Mouse (Mus musculus): ENCODE results near the gene Slc22a3. TPM values are rescaled to one million over a fixed set of nuclear protein-coding genes. Genes with fewer than 3 reads are reported as not detected.

The Slc22a3 gene
- polyA plus RNA-seq (2016; fragmentation: Nextera tagmentation; extraction: Ambion mirVana): 0.04 TPM in 1 of 2 replicates, not detected in the other

DNA sequence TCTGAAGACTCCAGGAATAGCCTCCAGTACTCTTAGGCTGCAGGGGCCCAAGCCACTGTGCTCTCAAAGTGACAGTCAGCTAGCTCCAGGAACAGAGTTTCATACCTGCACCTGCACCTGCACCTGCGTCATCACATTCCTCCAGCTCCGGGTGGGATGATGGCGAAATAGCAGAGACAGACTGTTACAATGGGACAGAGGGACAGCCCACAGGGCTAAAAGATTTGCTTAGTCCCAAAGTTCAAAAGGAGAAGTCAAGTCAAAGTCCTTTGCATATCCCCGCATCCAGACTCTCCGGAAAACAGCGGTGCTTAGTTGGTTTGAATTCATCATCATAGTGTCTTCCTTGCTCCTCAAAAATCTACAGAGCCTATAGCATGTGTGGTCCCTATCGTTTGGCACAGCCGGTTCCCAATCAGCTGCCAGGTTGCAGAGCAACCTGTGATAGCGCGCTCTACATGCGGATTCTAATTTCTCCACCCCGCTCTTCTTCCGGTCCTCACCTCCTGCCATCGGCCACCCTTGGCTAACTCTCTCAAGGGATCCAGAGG, at the start of gene Slc22a3:
Gene Slc22a3, minus strand, starts transcription at position 51 of the 551 bp plus-strand sequence.
- H3K27ac ChIP-seq: no peak within 1 kb of the TSS
- 15% methylated on average over 14 of the region's 14 CpGs for WGBS

DNA sequence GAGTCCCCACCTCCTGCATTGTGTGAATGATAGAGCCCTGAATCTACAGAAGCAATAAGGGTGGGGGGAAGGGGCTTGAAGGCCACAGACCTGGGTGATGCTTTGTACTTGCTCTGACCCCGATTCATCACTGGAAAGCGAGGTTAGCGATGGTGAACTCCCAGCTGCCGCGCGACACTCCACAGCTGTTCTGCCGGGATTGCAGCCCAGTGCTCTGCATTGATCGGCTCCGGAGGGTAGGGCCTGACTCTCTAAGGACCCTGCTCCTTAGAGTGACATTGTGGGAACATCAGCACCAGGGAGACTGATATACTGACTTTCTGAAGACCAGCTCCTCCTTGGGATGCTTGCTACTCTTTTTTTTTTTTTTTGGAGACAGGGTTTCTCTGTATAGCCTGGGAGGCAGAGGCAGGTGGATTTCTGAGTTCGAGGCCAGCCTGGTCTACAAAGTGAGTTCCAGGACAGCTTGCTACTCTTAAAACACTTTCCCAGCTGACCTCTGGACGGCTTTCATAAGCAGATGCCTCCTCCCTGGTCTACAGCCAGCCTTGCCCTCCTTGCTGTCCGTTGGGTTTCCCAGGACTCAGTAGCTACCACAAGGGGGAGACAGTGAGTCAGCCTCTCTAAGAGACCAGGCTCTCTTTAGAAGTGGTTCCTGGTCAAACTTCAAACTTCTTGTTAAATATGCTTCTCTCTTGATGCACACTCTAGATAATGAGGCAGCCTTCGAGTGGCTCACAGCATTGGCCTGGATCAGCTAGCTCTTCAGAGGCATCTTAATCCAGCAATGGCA, 27.0 kb upstream of the Slc22a3 start:
- Histone ChIP-seq H3K9me3 (replicated peaks) (no peaks in the 10 kb centered on the region), H3K27ac (no peak overlapping the region), H3K36me3 (no peaks in the 10 kb centered on the region), H3K4me1 (peaks cover 10% of the 10 kb centered on the region), H3K4me3 (no peak overlapping the region), H3K27me3 (ENCODE audit: low read depth, poor library complexity, severe bottlenecking) (no peaks in the 10 kb centered on the region)
- 64% methylated on average over 13 of the region's 13 CpGs for WGBS
- peak; percentile 66 for DNase-seq (ENCODE audit: low spot score)

More for the DNA sequence above, at the start of gene Slc22a3:
- no peaks in the 10 kb centered on the region for H3K36me3 ChIP-seq
- no peak for DNase-seq (ENCODE audit: low spot score)
- peak within 1 kb of the TSS; percentile 52 for H3K4me3 ChIP-seq
- no peaks in the 10 kb centered on the region for H3K9me3 ChIP-seq (replicated peaks)
- peaks cover 74% of the 10 kb centered on the region for H3K27me3 ChIP-seq (ENCODE audit: low read depth, poor library complexity, severe bottlenecking)
- H3K4me1 ChIP-seq: peaks cover 12% of the 10 kb centered on the region

- peak; percentile 72 for DNase-seq (ENCODE audit: low spot score)
- peaks cover 11% of the 10 kb centered on the region for H3K4me1 ChIP-seq
- no peaks in the 10 kb centered on the region for H3K27me3 ChIP-seq (ENCODE audit: low read depth, poor library complexity, severe bottlenecking)
- H3K4me3 ChIP-seq: no peak overlapping the region
- no peak overlapping the region for H3K27ac ChIP-seq
- no peaks in the 10 kb centered on the region for H3K9me3 ChIP-seq (replicated peaks)
- H3K36me3 ChIP-seq: no peaks in the 10 kb centered on the region
- 33% methylated on average over 5 of the region's 5 CpGs for WGBS
Measured at GRCm38 (mm10) chr17:12532115-12532514, 24.6 kb upstream of the Slc22a3 start.

DNA sequence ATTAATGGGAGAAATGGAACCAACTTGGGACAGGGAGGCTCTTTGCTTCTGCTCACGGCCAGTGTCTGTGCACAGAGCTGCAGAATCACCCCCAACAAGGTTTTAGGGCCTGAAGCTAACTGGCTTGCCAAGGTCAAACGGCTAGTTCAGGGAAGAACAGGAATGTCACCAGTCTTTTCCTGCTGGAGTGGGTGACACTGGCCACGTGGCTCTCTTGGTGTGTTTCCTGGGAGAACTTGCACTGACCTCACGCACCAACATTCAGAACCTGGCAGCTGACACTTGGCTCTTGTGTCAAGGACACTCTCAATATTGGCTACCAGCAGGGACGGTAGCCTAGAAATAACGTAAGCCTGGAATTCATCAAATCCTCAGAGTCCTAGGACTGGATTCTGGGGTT, 22.6 kb upstream of the Slc22a3 start:
- Histone ChIP-seq H3K27ac (no peak overlapping the region), H3K36me3 (no peaks in the 10 kb centered on the region)
- WGBS: 42% methylated on average over 6 of the region's 6 CpGs

DNA sequence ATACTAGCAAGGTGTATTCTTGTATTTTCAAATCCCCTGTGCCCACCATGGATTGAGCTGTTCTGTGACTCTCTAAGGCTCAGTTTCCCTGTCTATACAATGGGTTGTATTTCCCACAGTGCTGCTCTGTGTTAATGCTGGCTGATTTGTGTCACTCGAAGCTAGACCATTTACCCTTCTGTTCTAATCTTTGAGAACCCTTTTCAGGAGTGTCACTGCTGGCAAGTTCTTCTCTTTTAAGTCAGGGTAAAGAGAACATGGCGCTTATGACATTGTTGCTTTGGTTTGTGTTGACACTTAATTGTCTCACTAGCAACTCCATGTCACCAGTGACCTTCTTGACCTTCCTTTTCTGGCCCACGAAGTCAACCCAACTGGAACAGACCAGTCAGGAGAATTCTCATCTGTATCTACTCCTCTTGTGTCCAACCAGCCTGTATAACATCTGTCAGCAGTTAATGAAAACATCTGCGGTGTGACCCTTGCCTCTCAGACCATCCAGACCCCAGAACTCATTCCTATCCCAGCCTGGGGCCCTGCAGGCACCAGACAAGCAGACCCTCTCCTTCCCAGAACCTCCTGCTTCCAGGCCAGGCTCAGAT, 22.0 kb upstream of the Slc22a3 start:
- 36% methylated on average over 4 of the region's 4 CpGs for WGBS
- no peak overlapping the region for H3K4me3 ChIP-seq
- no peaks in the 10 kb centered on the region for H3K9me3 ChIP-seq (replicated peaks)
- peaks cover 11% of the 10 kb centered on the region for H3K4me1 ChIP-seq
- H3K36me3 ChIP-seq: no peaks in the 10 kb centered on the region
- DNase-seq (ENCODE audit: low spot score): peak; percentile 42
- H3K27ac ChIP-seq: no peak overlapping the region
- no peaks in the 10 kb centered on the region for H3K27me3 ChIP-seq (ENCODE audit: low read depth, poor library complexity, severe bottlenecking)

More for the DNA sequence above, 22.6 kb upstream of the Slc22a3 start:
- Histone ChIP-seq H3K4me3 (no peak overlapping the region), H3K9me3 (replicated peaks) (no peaks in the 10 kb centered on the region), H3K4me1 (peaks cover 11% of the 10 kb centered on the region), H3K27me3 (ENCODE audit: low read depth, poor library complexity, severe bottlenecking) (no peaks in the 10 kb centered on the region)
- DNase-seq (ENCODE audit: low spot score): no peak

- H3K27me3 ChIP-seq (ENCODE audit: low read depth, poor library complexity, severe bottlenecking): no peaks in the 10 kb centered on the region
- WGBS: 80% methylated on average over 2 of the region's 2 CpGs
- H3K4me1 ChIP-seq: no peaks in the 10 kb centered on the region
- no peak overlapping the region for H3K27ac ChIP-seq
- DNase-seq (ENCODE audit: low spot score): no peak
- H3K36me3 ChIP-seq: no peaks in the 10 kb centered on the region
- no peaks in the 10 kb centered on the region for H3K9me3 ChIP-seq (replicated peaks)
- no peak overlapping the region for H3K4me3 ChIP-seq
Measured at GRCm38 (mm10) chr17:12519089-12519488, 11.6 kb upstream of the Slc22a3 start.

GRCm38 (mm10) chr17:12518194-12518593, 10.7 kb upstream of the Slc22a3 start:
- Histone ChIP-seq H3K9me3 (replicated peaks) (no peaks in the 10 kb centered on the region), H3K4me3 (no peak overlapping the region), H3K27me3 (ENCODE audit: low read depth, poor library complexity, severe bottlenecking) (no peaks in the 10 kb centered on the region), H3K36me3 (no peaks in the 10 kb centered on the region), H3K27ac (no peak overlapping the region), H3K4me1 (no peaks in the 10 kb centered on the region)
- DNase-seq (ENCODE audit: low spot score): no peak
- WGBS: 86% methylated on average over 6 of the region's 6 CpGs

- Histone ChIP-seq H3K4me1 (no peaks in the 10 kb centered on the region), H3K9me3 (replicated peaks) (no peaks in the 10 kb centered on the region), H3K27me3 (ENCODE audit: low read depth, poor library complexity, severe bottlenecking) (peaks cover 14% of the 10 kb centered on the region), H3K27ac (no peak overlapping the region), H3K4me3 (no peak overlapping the region), H3K36me3 (no peaks in the 10 kb centered on the region)
- 85% methylated on average over 5 of the region's 5 CpGs for WGBS
- no peak for DNase-seq (ENCODE audit: low spot score)
Measured at GRCm38 (mm10) chr17:12513997-12514396, 6.5 kb upstream of the Slc22a3 start.

DNA sequence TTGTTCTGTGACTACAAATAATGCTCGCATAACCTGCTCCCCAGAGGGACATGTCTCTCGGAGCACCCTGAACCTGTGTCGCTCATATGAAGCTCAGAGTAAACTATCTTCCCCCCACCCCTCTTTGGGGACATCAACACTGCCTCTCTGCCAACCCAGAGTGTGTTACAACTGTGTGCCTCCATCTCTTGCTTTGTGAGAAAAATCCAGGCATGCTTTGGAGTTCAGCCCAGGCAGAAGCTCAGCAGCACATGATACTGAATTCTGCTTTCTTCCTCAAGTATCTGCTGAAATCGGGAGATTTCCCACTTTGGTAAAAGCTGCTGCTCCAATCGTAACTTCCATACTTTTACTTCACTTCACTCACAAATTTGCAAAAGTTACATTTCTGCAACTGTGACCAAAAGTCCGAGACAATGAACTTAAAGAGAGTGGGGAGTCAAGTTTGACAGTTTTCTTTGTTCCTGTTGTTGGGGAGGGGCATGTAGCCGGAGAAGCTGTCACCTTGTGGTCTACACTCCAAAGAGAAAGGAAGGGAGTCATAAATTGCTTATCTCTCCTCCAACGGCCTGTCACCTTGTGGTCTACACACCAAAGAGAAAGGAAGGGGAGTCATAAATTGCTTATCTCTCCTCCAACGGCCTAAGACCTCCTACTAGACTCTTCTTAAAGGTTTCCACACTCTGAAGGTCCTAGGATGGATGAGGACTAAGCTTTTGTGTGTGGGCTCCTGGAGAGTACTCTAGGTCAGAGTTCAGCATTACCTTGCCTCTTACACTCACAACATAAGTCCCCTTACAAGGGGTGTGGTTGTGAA, 5.8 kb upstream of the Slc22a3 start:
- H3K4me1 ChIP-seq: no peaks in the 10 kb centered on the region
- H3K27me3 ChIP-seq (ENCODE audit: low read depth, poor library complexity, severe bottlenecking): peaks cover 21% of the 10 kb centered on the region
- H3K4me3 ChIP-seq: no peak overlapping the region
- DNase-seq (ENCODE audit: low spot score): no peak
- no peaks in the 10 kb centered on the region for H3K9me3 ChIP-seq (replicated peaks)
- H3K36me3 ChIP-seq: no peaks in the 10 kb centered on the region
- WGBS: 65% methylated on average over 9 of the region's 9 CpGs
- no peak overlapping the region for H3K27ac ChIP-seq

DNA sequence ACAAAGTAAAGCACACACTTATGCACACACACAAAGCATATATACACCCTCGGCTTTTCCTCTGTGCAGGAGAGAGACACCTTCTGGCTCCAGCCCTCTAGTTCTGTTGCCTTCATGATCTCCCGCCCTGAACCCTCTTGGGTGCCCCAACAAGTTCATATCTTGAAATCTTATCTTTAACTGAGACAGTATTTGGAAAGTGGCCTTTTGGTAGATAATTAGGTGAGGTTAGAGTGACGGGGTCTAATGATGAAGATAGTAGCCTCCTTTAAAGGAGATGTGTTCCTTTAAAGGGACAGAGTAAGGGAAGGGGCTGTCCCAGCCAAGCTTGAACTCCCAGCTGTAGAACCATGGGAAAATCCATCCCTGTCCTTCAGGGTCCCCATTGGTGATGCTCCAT, 3.7 kb upstream of the Slc22a3 start:
- Histone ChIP-seq H3K9me3 (replicated peaks) (no peaks in the 10 kb centered on the region), H3K4me3 (no peak overlapping the region), H3K27ac (no peak overlapping the region), H3K36me3 (no peaks in the 10 kb centered on the region), H3K4me1 (peaks cover 12% of the 10 kb centered on the region), H3K27me3 (ENCODE audit: low read depth, poor library complexity, severe bottlenecking) (peaks cover 42% of the 10 kb centered on the region)
- WGBS: 87% methylated on average over 3 of the region's 3 CpGs
- no peak for DNase-seq (ENCODE audit: low spot score)

GRCm38 (mm10) chr17:12508376-12508775, 872 bp upstream of the Slc22a3 start:
- no peak for DNase-seq (ENCODE audit: low spot score)
- no peaks in the 10 kb centered on the region for H3K9me3 ChIP-seq (replicated peaks)
- peaks cover 12% of the 10 kb centered on the region for H3K4me1 ChIP-seq
- H3K27ac ChIP-seq: no peak overlapping the region
- H3K4me3 ChIP-seq: no peak overlapping the region
- H3K36me3 ChIP-seq: no peaks in the 10 kb centered on the region
- H3K27me3 ChIP-seq (ENCODE audit: low read depth, poor library complexity, severe bottlenecking): peaks cover 70% of the 10 kb centered on the region
- 38% methylated on average over 7 of the region's 7 CpGs for WGBS

GRCm38 (mm10) chr17:12506903-12507563, 471 bp downstream of the Slc22a3 start:
- under 1% methylated on average over 65 of the region's 65 CpGs for WGBS
- no peaks in the 10 kb centered on the region for H3K36me3 ChIP-seq
- no peaks in the 10 kb centered on the region for H3K9me3 ChIP-seq (replicated peaks)
- DNase-seq (ENCODE audit: low spot score): peak; percentile 51
- no peak overlapping the region for H3K27ac ChIP-seq
- peaks cover 12% of the 10 kb centered on the region for H3K4me1 ChIP-seq
- H3K27me3 ChIP-seq (ENCODE audit: low read depth, poor library complexity, severe bottlenecking): peaks cover 74% of the 10 kb centered on the region
- peak overlapping the region; percentile 52 for H3K4me3 ChIP-seq

All from limb, embryonic 10.5 days (tissue).